Mouse (Mus musculus): ENCODE measurements at regions not wholly inside any gene's neighbourhood (a gene's known extent, or its start where the extent isn't known, plus 50 kb on each side); places are given as distances from the start of the nearest gene placed in this dataset.
A peak's percentile ranks its signal among the peaks of the same experiment; 100 is the strongest.
"Not testable (repeated sequence)": the region's sequence is repeated elsewhere in the genome, so short reads cannot be mapped to it uniquely, and the experiment has no call there.

DNA sequence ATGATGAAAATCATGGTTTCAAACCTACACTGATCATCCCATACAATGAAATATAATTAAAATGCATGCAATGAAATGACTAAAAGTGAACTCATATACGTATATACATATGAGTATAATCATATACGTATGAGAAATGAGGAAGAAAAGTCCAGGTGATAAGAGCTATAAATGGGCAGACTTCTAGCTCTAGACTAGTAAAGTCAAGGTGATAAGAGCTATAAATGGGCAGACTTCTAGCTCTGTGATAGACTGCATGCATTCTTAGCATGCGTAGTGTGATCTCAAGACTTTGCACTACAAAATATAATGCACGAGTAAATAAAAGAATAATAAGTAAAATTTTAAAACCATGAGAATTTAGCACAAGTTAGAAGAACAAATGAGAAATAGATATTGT is 606.2 kb upstream of the Gpc5 start:
- no peak for DNase-seq

DNA sequence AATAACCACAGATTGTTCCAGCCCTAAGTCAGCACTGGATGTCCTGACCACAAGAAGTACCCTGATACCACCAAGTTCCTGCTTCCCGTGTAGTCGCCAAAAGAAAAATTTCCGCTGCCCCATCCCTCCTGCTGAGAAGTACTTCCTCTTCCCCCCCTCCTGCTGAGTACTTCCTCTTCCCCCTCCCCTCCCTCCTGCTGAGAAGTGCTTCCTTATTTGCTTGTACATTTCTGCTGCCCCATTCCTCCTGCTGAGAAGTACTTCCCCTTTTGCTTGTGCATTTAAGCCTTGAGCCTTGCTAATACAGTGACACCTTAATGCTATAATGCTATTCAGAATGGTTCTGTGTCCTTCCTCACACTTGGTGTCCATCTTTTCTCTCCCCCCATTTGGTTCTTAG is 598.6 kb upstream of the Gpc5 start:
- not testable (repeated sequence) for DNase-seq

DNA sequence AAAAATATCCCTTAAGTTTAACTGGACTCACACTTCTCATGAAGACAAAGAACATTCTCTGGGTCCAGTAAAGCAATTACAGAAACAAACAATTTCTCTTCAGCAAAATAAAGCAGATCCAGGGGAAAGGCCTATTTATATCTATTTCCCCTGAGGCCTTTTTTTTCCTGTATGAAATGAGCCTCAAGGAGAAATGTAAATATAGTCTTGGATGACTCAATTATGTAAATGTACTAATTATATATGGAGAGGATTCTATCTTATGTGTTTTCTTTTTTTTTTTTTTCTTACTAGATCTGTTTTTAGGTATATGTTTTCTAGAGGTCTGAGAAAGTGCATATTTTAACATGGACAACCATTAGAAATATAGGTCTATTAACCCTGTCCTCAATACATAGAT is 587.0 kb upstream of the Gpc5 start:
- no peak for DNase-seq

DNA sequence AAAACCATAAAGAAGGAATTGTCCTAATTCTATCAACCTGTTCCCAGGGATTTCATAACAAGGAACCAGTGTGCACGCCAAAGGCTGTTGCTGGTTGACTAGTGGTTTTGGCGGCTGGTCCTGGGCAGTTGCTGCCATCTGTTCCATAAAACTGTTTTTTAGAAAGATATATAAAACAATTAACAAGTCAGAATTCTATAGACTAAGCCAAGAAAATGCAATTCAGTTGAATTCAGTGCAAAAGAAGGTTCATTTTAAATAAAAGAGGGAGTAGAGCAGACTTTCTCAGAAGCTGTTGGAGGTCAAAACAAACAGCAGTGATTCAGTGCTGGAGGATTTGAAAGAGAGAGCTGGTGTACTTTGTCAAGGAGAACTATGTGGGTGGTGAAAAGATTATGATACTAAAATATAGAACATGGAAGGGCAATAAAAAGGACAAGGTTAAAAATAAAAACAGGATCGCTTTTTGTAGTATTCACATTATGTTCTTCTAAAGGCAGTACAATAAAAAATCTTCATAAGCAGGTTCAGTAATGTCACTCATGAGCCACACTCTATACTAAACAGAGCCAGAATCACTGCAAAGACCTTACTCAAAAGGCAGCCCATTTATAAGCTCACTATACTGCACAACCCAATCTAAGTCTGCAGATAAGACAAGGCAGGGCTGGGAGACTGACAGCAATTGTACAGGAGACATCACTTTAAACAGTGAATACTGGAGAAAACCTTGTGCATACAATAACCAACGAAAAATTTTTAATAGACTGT is 543.9 kb upstream of the Gpc5 start:
- DNase-seq = no peak

DNA sequence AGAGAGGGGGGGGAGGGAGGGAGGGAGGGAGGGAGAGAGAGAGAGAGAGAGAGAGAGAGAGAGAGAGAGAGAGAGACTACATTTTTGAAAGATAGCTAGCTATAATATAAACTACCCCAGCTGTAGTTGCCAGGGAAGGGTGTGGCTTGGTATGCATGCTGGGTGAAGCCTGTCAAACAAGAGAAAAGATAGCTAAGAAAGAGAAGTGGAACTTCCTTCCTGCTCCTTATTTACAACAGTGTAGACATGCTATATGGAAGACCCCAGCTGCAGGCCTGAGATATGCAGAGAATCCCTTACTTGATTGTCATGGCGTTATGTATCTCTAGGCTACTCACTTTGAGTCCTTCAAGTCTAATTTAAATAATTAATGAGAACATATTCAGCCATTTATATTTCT is 542.9 kb upstream of the Gpc5 start:
- DNase-seq = no peak

GRCm38 (mm10) chr14:114566411-114567030 is 525.5 kb upstream of the Gpc5 start:
- no peak for DNase-seq

GRCm38 (mm10) chr14:114567673-114568309 is 524.2 kb upstream of the Gpc5 start:
- peak; percentile 9 for DNase-seq

DNA sequence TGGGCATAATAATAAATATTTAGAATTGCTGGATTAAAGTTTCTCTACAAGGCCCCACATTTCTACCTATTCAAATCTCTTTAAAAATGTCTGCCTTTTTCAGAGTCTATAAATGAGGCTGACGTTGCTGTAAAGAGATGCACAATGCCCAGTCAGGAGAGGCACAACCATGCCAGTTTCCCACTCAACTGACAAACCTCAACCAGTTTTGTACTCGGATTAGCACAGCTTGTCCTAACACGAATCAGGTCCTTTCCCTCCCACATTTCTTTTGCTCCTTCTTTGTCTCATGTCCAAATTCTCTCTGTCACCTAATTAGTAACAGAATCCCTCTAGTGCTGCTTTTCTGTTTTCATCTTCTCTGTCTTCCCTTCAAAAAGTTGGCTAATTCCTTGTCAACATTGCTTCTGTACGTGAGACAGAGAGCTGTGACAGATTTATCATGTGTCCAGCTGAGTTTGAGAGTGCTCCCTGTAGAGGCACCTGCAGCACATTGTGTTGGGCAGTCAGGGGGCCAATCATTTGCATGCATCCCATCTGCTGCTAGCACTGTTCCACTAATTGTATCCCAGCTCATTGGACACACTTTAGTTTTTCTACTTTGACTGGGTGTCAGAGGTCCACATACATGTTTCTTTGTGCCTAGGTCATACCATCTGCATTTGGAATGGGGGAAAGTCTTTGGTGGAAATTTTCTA is 504.5 kb upstream of the Gpc5 start:
- no peak for DNase-seq

DNA sequence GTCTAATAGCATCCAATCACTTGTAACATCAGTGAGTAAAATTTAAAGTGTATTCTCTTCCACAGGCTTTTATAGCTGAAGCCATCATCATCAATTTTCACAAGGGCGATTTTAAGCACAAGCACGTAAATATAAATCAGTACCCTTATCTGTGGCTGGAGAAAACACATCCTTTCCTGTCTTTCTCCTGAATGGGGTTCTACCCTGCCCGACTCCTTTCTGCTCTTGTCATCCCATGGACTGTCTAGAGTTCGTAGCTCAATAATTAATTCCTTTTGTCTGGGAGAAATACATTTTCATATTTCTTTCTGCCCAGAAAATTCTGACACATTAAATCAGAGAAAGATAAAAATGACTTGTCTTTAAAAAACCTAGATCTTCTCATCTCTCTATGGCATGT is 482.7 kb upstream of the Gpc5 start:
- no peak for DNase-seq

- no peak for DNase-seq
Measured at GRCm38 (mm10) chr14:114612400-114612799, 479.6 kb upstream of the Gpc5 start.

DNA sequence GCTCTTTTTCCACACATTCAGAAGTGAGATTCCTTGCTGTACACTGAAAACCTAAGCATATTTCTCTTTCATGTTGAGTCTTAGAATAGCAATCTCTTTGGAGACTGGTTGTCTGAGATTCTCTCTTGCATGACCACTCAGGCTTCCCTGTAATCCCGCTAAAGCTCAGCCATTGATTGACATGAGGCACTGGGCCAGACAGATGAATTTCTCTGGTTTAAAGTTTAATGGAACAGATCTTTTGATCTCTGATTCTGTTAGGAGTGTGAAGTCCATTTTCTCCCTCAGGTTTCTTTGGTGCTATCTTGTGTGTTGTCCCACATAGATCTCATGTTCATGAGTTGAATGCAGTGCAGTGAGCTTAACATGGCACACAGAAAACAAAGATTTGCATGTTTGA is 435.4 kb upstream of the Gpc5 start:
- DNase-seq = no peak

DNA sequence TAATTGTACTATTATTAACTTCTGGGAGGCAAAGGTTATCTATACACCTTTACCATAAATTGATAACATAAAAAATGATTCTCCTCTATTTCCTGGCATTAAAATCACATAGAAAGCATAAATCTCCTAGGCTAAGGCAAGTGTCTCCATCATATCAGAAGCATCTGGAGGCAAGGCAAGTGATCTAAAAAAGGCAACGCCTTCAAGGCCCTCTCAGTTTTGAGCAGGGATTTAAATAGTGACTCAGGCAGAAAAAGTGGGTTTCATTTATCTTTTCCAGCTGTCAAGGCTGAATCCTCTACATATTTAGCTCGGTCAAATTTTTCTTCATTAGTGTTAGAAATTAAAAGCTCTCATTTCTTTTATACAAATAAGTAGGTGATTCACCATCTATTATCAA is 430.0 kb upstream of the Gpc5 start:
- DNase-seq = no peak

- no peak for DNase-seq
Measured at GRCm38 (mm10) chr14:114685133-114685532, 406.9 kb upstream of the Gpc5 start.

- DNase-seq = no peak
Measured at GRCm38 (mm10) chr14:114694930-114695329, 397.1 kb upstream of the Gpc5 start.

GRCm38 (mm10) chr14:114697543-114697942 is 394.5 kb upstream of the Gpc5 start:
- no peak for DNase-seq

GRCm38 (mm10) chr14:114723080-114723479 is 368.9 kb upstream of the Gpc5 start:
- no peak for DNase-seq

DNA sequence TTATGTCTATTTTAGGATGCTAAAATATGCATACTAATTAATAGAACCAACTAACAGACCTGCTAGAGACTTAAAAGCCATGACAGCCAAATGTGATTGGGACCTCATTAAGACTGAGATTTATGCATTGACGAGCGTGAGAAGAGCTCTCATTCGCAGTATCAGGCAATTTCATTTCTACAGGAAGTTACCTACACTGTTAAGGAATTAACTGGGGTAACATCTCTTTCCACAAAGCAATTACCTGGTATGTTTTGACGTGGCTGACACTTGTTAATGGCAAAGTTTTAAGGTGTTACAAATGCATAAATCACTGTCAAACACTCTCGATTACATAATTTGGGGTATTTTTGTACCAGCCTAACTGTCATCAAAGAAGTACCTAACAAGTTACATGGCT is 324.7 kb upstream of the Gpc5 start:
- DNase-seq = no peak

- no peak for DNase-seq
Measured at GRCm38 (mm10) chr14:114776723-114777122, 315.3 kb upstream of the Gpc5 start.

DNA sequence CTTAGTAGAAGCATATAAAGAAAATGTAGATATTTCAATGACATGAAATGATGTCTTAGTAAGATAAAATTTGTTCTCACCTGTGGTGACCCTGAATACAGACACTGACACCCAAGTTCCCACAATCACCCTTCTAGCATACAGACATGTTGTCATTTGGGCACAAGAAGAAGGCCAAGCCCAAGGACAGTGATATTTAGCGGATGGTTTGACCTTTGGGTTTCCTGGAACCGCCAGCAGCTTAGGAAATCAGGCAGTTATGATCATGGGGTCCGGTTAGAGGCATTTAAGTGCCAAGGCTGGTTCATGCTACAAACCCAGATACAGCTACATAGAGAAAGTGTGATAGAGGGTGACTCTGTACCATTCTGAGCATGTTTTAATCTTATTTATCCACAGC is 310.2 kb upstream of the Gpc5 start:
- peak; percentile 63 for DNase-seq

- DNase-seq = peak; percentile 67
Measured at GRCm38 (mm10) chr14:114790946-114791830, 300.8 kb upstream of the Gpc5 start.

DNA sequence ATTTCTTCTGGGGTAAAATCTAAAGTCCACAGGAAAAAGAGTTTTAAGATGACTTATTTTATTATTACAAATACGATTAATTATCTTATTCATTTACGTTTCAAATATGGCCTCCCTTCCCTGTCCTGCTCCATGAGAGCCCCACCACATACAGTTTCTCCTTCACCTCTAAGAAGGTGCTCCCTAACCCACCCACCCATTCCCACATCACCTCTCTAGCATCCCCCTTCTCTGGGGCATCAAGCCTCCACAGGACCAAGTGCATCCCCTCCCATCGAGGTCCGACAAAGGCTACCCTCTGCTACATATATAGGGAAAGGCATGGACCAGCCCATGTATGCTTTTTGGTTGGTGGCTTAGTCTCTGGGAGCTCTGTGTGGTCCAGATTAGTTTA is 300.2 kb upstream of the Gpc5 start:
- DNase-seq = no peak

- DNase-seq = no peak
Measured at GRCm38 (mm10) chr14:114804643-114805042, 287.4 kb upstream of the Gpc5 start.
